Mouse (Mus musculus): Measurements from ENCODE around the gene Vmn1r55.
"Not testable (repeated sequence)": the region's sequence is repeated elsewhere in the genome, so short reads cannot be mapped to it uniquely, and the experiment has no call there.

Gene Vmn1r55

DNA sequence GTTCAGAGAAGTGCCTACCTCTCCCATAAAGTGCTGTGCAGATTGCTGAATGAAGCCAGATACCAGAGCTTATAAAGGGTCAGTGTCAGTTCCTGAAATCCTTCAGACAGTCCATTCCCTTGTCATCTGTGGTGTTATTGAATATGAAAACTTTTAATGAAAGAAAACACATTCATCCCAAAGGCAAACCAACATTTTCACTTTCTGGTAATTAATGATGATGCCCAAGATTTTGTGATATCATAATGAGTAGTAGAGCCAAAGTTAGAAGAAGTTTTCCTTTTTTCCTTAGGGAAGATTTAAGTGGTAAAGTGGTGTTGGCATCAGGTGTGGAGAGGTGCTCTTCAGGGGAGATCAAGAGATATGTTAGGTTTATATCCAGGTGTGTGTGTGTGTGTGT is at the start of gene Vmn1r55:
Gene Vmn1r55 (minus strand): TSS at position 101 of the 400 bp plus-strand sequence.
- not testable (repeated sequence) for DNase-seq (ENCODE audit: low read depth, low spot score)

DNA sequence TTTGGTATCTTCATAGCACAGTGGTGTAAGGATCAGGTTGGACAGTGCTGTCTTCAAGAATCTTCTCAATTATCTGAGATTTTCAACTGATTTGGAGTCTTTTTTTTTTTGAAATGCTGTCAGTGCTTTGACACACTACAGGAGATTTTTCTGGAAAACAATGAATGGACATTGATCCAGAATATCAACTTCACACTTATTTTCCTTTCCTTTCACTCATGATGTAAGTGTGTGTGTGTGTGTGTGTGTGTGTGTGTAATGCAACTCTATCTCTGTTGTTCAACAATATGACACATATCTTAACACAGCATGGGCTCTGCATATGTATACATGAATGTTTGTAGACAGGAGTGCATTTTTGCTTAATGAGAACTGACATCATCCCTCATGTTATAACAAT is 47.2 kb upstream of the Vmn1r55 start, which contains the start of gene Vmn1r56:
Gene Vmn1r56 (minus strand): TSS at position 101 of the 400 bp plus-strand sequence.
- DNase-seq (ENCODE audit: low read depth, low spot score), result not testable (repeated sequence)

GRCm38 (mm10) chr7:5125549-5126406 is 23.7 kb downstream of the Vmn1r55 start, which contains the start of gene Rasl2-9:
Gene Rasl2-9, minus strand, starts transcription at chr7:5125950.
- DNase-seq (ENCODE audit: low read depth, low spot score), result peak; percentile 63

- DNase-seq (ENCODE audit: low read depth, low spot score), result no peak
Measured at GRCm38 (mm10) chr7:5125078-5125477, 24.4 kb downstream of the Vmn1r55 start.

- no peak for DNase-seq (ENCODE audit: low read depth, low spot score)
Measured at GRCm38 (mm10) chr7:5116850-5117249, 32.6 kb downstream of the Vmn1r55 start, which contains the start of gene Rfpl4. Gene Rfpl4, minus strand, starts transcription at chr7:5116950.

DNA sequence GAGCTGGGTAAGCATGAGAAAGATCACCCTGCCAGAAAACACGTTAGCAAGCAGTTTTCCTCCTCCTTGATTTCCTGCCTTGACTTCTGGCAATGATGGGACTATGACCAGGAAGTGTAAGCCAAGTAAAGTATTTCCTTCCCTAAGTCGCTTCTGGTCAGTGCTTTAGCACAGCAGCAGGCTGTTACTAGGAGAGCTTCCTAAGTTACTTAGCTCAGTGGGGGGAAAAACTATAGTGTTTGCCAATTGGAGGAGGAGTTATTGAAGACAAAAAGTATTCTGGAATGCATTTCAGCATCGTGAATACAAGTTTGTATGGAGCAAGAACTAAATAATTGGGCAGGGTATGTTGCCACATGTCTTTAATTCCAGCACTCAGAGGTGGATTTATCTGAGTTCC is 36.8 kb downstream of the Vmn1r55 start:
- DNase-seq (ENCODE audit: low read depth, low spot score), result no peak

- DNase-seq (ENCODE audit: low read depth, low spot score), result peak; percentile 78
Measured at GRCm38 (mm10) chr7:5109301-5109700, 40.2 kb downstream of the Vmn1r55 start.

- DNase-seq (ENCODE audit: low read depth, low spot score), result no peak
Measured at GRCm38 (mm10) chr7:5108272-5108671, 41.2 kb downstream of the Vmn1r55 start.

DNA sequence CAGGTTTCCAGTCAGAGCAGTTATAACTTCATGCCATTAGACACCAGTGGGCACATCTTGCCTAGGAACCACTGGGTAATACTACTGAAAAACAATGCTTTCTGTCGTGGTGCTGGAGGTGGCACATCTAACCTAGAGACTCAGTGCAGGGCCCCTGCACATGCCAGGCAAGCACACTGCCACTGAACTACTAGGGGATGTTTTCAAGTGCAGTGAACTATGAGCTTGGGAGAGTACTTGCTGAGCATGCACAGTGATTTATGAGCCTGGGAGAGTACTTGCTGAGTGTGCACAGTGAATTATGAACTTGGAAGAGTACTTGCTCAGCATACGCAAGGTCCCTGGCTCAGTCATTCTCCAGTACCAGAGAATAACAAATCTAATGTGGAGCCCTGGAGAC is 46.9 kb downstream of the Vmn1r55 start:
- no peak for DNase-seq (ENCODE audit: low read depth, low spot score)

GRCm38 (mm10) chr7:5101066-5101663 is 48.3 kb downstream of the Vmn1r55 start:
- DNase-seq (ENCODE audit: low read depth, low spot score), result no peak

DNA sequence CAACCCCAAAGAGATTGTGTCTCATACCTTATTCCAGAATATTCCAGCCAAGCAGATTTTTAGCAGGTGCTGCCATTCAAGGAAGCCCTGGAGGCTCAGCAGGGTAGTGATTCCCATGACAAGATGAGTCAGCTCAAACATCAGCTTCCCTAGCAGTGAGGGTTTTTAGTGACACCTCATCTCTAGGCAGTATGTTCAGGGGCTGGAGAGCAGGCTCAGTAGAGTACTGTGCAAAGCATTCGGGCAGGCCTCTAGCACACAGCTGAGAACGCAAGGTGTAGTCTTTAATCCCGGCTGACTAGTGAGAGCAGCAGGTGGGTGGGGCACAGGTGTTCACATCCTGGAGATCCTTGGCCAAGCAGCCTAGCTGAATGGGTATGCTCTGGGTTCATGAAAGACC is 49.7 kb downstream of the Vmn1r55 start:
- peak; percentile 66 for DNase-seq (ENCODE audit: low read depth, low spot score)

DNA sequence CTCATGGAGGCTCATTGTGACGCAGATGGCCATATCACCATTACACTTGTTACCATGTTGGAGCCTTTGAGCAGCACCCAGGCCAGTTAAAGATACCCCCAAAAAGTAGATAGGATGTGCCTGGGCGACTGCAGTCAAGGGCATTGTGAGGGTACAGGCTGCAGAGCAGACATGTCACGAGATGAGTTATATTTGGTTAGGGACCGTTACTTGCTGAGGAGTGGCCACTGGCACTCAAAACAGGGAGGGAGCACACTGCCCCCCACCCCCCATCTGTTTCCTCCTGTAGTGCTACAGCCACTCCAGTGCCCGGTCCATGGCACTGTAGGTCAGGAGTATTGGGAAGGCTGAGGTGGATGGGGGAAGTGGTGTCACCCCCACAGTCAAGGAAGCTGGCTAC is 50.7 kb downstream of the Vmn1r55 start:
- no peak for DNase-seq (ENCODE audit: low read depth, low spot score)

- DNase-seq (ENCODE audit: low read depth, low spot score), result no peak
Measured at GRCm38 (mm10) chr7:5092831-5093510, 56.5 kb downstream of the Vmn1r55 start.

DNA sequence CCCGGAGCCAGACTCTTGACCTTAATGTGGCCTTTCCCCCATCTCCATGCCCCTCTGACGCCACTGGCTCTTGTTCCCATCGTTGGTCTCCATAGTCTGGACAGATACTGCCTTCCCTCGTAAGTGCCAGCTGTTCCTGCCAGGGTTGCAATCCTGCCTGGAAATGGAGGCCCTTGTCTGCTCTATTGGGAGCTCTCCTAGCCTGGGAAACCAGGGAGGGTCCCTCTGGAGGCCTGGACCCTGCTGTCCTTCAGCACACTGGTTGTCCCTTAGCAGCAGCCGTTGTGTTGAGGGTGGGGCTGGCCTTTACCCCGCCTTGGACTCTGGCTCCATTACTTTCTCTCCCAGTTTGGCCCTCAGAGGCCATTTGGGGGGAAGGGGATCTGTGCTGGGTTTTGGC is 57.1 kb downstream of the Vmn1r55 start:
- DNase-seq (ENCODE audit: low read depth, low spot score), result no peak

GRCm38 (mm10) chr7:5091008-5091728 is 58.3 kb downstream of the Vmn1r55 start:
- no peak for DNase-seq (ENCODE audit: low read depth, low spot score)

DNA sequence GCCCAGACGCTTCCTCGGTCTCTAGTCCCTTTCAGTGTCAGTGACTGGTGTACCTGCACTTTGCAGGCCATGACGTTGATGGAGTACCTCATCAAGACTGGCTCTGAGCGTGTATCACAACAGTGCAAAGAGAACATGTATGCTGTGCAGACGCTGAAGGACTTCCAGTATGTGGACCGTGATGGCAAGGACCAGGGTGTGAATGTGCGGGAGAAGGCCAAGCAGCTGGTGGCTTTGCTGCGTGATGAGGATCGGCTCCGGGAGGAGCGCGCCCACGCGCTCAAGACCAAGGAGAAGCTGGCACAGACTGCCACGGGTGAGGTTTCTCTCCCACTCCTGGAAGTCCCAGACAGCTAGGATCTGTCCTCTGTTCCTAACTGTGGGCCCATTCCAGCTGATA is 59.6 kb downstream of the Vmn1r55 start:
- DNase-seq (ENCODE audit: low read depth, low spot score), result no peak

- no peak for DNase-seq (ENCODE audit: low read depth, low spot score)
Measured at GRCm38 (mm10) chr7:5087886-5088285, 61.6 kb downstream of the Vmn1r55 start.

DNA sequence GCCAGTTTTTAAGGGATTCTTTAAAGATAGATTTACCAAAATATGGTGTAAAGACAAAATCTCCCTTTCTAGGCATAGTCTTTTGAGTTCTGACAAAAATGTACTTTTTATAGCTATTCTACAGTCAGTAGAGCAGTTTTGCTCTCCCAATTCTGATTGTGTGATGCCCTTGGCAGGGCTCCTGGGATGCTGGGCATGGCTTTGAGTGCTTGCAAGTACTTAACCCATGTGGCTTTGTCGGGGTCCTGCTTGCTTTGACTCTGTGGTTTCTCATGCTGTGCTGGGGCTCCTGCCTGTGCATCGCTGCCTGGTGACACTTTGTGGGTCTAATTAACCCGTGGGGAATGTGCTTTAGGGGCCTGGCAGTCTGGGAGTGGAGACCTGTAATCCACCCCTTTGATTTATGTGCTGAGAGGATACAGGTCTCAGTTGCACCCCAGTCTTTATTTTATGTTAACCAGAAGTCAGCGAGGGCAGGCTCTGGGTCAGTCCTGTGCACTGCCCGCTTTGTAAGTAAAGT is 62.5 kb downstream of the Vmn1r55 start:
- DNase-seq (ENCODE audit: low read depth, low spot score), result no peak

GRCm38 (mm10) chr7:5085512-5085911 is 64.0 kb downstream of the Vmn1r55 start:
- DNase-seq (ENCODE audit: low read depth, low spot score), result no peak

DNA sequence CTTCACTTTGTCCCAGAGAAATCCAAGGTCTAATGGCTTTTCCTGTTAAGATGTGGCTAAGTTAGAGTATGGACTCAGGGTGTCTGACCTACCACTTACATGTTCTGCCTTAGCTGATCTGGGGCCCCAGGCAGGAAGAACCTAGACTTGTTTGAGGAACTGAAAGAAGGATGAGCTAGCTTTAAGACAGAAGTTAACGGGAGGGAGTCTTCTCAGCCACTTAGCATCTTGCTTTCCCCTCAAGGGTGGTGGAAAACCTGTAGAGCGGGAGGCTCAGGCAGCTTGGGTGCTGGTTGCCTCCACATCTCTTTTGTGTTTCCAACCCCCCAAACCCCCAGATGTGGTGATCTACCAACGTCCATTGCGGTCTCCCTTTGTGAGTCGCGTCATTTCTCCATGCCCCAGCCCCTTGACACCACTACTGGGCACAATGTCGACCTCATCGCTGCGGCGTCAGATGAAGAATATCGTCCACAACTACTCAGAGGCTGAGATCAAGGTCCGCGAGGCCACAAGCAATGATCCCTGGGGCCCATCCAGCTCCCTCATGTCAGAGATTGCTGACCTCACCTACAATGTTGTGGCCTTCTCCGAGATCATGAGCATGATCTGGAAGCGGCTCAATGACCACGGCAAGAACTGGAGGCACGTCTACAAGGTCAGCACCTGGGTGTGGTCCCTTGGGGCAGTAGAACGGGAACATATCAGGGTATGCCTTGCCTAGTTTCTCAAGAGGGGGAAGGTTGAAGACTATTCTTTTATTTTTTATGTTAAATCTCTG is 66.0 kb downstream of the Vmn1r55 start:
- DNase-seq (ENCODE audit: low read depth, low spot score), result no peak

DNA sequence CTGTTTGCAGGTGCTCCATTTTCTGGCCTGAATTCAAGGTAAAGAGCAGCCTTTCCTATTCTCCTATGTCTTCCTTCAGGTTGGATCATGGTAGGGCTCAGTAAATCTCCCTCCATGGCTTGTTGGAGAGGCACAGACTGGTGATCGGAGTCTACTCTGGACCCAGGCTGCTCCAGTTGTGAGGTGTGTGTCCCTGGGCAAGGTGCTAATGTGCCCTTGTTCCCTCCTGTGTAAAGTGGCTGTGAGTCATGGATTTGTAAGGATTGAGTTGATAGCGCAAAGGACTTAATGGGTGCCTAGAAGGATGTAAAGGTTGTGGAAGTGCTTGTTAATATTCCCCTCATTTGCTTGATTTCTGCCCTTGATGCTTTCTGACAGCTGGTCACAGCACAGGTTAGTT is 67.5 kb downstream of the Vmn1r55 start:
- no peak for DNase-seq (ENCODE audit: low read depth, low spot score)
